Mouse (Mus musculus) forebrain, embryonic 15.5 days (tissue): ENCODE measurements around the gene Hinfp. TPM values are rescaled to one million over a fixed set of nuclear protein-coding genes. Genes with fewer than 3 reads are reported as not detected.
"Not testable (repeated sequence)": the region's sequence is repeated elsewhere in the genome, so short reads cannot be mapped to it uniquely, and the experiment has no call there.

ENCODE experiments used
- ATAC-seq: fragments of 200-750 bp; cut with Nextera tagmentation; replicated peaks from 2 replicates; pipeline ENCODE4 v1.8.0; 2017; ENCODE audit warnings: mild to moderate bottlenecking, moderate TSS enrichment, moderate library complexity
- H3K27ac ChIP-seq: fragments of 300-500 bp; sonication (generic); replicated peaks from 2 replicates; pipeline ENCODE4 v1.5.1; 2015; ENCODE audit warnings: mild to moderate bottlenecking, inconsistent platforms
- H3K27me3 ChIP-seq: fragments of 300-500 bp; sonication (generic); 2 replicates; pipeline ENCODE4 v1.6.1; 2015; ENCODE audit warnings: inconsistent platforms
- H3K36me3 ChIP-seq: fragments of 300-500 bp; sonication (generic); 2 replicates; pipeline ENCODE4 v1.6.1; 2015; ENCODE audit warnings: mild to moderate bottlenecking, inconsistent platforms
- H3K4me1 ChIP-seq: fragments of 300-500 bp; sonication (generic); 2 replicates; pipeline ENCODE4 v1.6.1; 2015; ENCODE audit warnings: inconsistent platforms
- H3K4me2 ChIP-seq: fragments of 300-500 bp; sonication (generic); replicated peaks from 2 replicates; pipeline ENCODE4 v1.6.1; 2015; ENCODE audit warnings: mild to moderate bottlenecking, inconsistent platforms
- H3K4me3 ChIP-seq: fragments of 300-500 bp; sonication (generic); 2 replicates; pipeline ENCODE4 v1.5.1; 2015; ENCODE audit warnings: mild to moderate bottlenecking, inconsistent platforms
- H3K9ac ChIP-seq: fragments of 300-500 bp; sonication (generic); replicated peaks from 2 replicates; pipeline ENCODE4 v1.6.1; 2015; ENCODE audit warnings: mild to moderate bottlenecking, inconsistent platforms
- H3K9me3 ChIP-seq: fragments of 300-500 bp; sonication (generic); 2 replicates; pipeline ENCODE4 v1.6.1; 2016; ENCODE audit warnings: inconsistent platforms
- WGBS: fragments of 180-500 bp; shearing (Covaris S2); methylation state at CpG from one replicate; pipeline ENCODE4 v1.1.7; 2015; ENCODE audit warnings: mixed read lengths; 5-methylcytosine and 5-hydroxymethylcytosine counted together
- polyA plus RNA-seq: library from polyadenylated mRNA; unstranded; fragments of >200 nt; fragmentation: Nextera tagmentation; extraction: Ambion mirVana; gene quantifications from 2 replicates; pipeline ENCODE4 v1.2.1, GENCODE M21; 2015

The Hinfp gene
- polyA plus RNA-seq, 1 experiment from 2014 or later = 35.4 TPM

GRCm38 (mm10) chr9:44327064-44327711 lies 21.7 kb upstream of the Hinfp start:
- peak overlapping the region; percentile 83 for H3K4me3 ChIP-seq
- H3K27ac ChIP-seq = peak overlapping the region; percentile 87
- peak overlapping the region; percentile 84 for H3K9ac ChIP-seq
- H3K9me3 ChIP-seq = no peaks in the 10 kb centered on the region
- ATAC-seq = peak; percentile 17
- H3K27me3 ChIP-seq = no peaks in the 10 kb centered on the region
- 2% methylated on average over 22 of the region's 22 CpGs for WGBS
- H3K36me3 ChIP-seq = peaks cover 24% of the 10 kb centered on the region
- peaks cover 17% of the 10 kb centered on the region for H3K4me1 ChIP-seq
- peak overlapping the region; percentile 74 for H3K4me2 ChIP-seq

- under 1% methylated on average over 38 of the region's 38 CpGs for WGBS
- peaks cover 17% of the 10 kb centered on the region for H3K4me1 ChIP-seq
- ATAC-seq = peak; percentile 93
- H3K36me3 ChIP-seq = peaks cover 19% of the 10 kb centered on the region
- peak overlapping the region; percentile 84 for H3K9ac ChIP-seq
- H3K4me2 ChIP-seq = peak overlapping the region; percentile 74
- no peaks in the 10 kb centered on the region for H3K27me3 ChIP-seq
- H3K9me3 ChIP-seq = no peaks in the 10 kb centered on the region
- H3K4me3 ChIP-seq = peak overlapping the region; percentile 83
- peak overlapping the region; percentile 87 for H3K27ac ChIP-seq
Observed at GRCm38 (mm10) chr9:44326371-44327063, 21.0 kb upstream of the Hinfp start.

- ATAC-seq = peak; percentile 17; the same call in 1 of the 2 replicates
- H3K4me3 ChIP-seq = peak within 1 kb of the TSS; percentile 83
- H3K4me2 ChIP-seq = peak within 1 kb of the TSS; percentile 74
- WGBS = 2% methylated on average over 12 of the region's 12 CpGs
- H3K27me3 ChIP-seq = no peaks in the 10 kb centered on the region
- H3K9ac ChIP-seq = peak within 1 kb of the TSS; percentile 84
- peaks cover 21% of the 10 kb centered on the region for H3K4me1 ChIP-seq
- H3K36me3 ChIP-seq = peaks cover 12% of the 10 kb centered on the region
- peak within 1 kb of the TSS; percentile 87 for H3K27ac ChIP-seq
- no peaks in the 10 kb centered on the region for H3K9me3 ChIP-seq
Observed at GRCm38 (mm10) chr9:44325768-44326370, 20.4 kb upstream of the Hinfp start, which contains the start of gene Dpagt1. Gene Dpagt1, plus strand, starts transcription at chr9:44326019.

DNA sequence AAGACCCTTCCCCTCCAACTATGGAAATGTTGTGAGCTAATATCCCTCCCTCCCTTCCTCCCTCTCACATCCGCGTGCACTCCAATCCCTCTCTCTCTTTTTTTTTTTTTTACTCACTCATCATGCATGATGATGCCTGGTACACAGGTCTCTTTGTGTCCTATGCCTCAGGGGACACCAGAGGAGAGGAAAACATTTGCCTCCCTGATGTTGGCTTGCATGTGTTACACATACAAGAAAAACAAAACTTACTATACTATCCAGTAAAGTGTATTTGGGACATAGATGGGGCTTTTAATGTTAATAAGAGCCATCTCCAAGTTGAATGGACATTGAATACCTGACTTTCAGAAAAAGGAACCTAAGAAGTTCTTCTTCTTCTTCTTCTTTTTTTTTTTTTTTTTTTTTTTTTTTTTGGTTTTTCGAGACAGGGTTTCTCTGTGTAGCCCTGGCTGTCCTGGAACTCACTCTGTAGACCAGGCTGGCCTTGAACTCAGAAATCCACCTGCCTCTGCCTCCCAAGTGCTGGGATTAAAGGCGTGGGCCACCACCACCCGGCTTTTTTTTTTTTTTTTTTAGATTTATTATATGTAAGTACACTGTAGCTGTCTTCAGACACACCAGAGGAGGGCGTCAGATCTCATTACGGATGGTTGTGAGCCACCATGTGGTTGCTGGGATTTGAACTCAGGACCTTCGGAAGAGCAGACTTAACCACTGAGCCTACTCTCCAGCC lies 19.7 kb upstream of the Hinfp start:
- ATAC-seq, H3K9ac ChIP-seq, H3K9me3 ChIP-seq, H3K36me3 ChIP-seq, H3K27me3 ChIP-seq: not testable (repeated sequence)
- Histone ChIP-seq H3K27ac (peak overlapping the region; percentile 87), H3K4me3 (peak overlapping the region; percentile 83; the same call in 1 of the 2 replicates), H3K4me2 (peak overlapping the region; percentile 74), H3K4me1 (peaks cover 26% of the 10 kb centered on the region)
- WGBS = 64% methylated on average over 7 of the region's 8 CpGs

DNA sequence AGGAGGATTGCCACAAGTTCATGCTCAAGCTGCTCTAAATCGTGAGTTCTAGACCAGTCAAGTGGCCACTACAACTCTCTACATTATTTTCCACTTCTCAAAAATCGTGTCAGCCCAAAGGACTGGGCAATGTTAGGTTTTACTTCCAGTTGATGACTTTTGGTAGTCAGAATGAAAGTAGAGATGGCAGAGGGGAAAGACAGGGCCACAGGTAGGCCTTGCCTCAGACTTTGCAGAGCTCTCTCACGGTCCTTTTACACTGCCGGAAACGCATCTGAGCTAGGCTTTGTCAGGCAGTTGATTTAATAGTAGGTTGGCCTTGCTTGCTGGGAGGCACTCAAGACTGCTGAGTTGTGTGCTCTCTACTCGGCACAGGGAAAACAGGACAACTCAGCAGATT lies 18.7 kb upstream of the Hinfp start:
- peaks cover 29% of the 10 kb centered on the region for H3K4me1 ChIP-seq
- H3K4me3 ChIP-seq = no peak overlapping the region
- no peak overlapping the region for H3K27ac ChIP-seq
- H3K36me3 ChIP-seq = peaks cover 4% of the 10 kb centered on the region; the same call in 1 of the 2 replicates
- no peak overlapping the region for H3K4me2 ChIP-seq
- H3K27me3 ChIP-seq = no peaks in the 10 kb centered on the region
- H3K9me3 ChIP-seq = no peaks in the 10 kb centered on the region
- ATAC-seq = no peak
- no peak overlapping the region for H3K9ac ChIP-seq
- WGBS = 83% methylated on average over 6 of the region's 6 CpGs

DNA sequence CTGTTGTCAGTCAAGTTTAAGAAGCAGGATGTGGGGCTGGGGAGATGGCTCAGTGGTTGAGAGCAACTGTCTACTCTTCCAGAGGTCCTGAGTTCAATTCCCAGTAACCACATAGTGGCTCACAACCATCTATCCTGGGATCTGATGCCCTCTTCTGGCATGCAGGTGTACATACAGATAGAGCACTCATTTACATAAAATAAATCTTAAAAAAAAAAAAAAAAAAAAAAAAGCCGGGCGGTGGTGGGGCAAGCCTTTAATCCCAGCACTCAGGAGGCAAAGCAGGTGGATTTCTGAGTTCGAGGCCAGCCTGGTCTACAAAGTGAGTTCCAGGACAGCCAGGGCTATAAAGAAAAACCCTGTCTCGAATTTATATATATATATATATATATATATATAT lies 18.2 kb upstream of the Hinfp start:
- not testable (repeated sequence) for H3K4me2 ChIP-seq, H3K9me3 ChIP-seq, ATAC-seq, H3K4me3 ChIP-seq, H3K27me3 ChIP-seq, H3K27ac ChIP-seq, H3K9ac ChIP-seq, H3K36me3 ChIP-seq
- 77% methylated on average over 4 of the region's 4 CpGs for WGBS
- peaks cover 34% of the 10 kb centered on the region for H3K4me1 ChIP-seq

DNA sequence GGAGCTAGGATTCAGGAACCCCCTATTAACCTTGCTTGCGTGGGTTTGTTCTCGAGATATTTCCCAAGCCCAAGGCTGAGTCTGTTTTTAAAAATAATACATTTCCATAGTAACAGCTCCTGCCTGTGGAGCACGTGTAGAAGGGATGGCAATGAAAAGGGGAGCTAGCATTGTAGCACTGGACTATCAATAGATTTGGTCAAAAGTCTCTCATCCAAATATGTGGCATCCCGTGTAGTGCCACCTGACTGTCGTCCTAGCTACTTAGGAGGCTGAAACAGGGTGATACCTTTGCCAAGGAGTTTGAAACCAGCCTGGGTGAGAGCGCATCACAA lies 15.3 kb upstream of the Hinfp start:
- peak overlapping the region; percentile 84 for H3K9ac ChIP-seq
- peak overlapping the region; percentile 86 for H3K4me2 ChIP-seq
- no peaks in the 10 kb centered on the region for H3K27me3 ChIP-seq
- 19% methylated on average over 6 of the region's 6 CpGs for WGBS
- H3K27ac ChIP-seq = peak overlapping the region; percentile 76
- no peaks in the 10 kb centered on the region for H3K9me3 ChIP-seq
- peak overlapping the region; percentile 73 for H3K4me3 ChIP-seq
- H3K36me3 ChIP-seq = peaks cover 4% of the 10 kb centered on the region; the same call in 1 of the 2 replicates
- H3K4me1 ChIP-seq = peaks cover 38% of the 10 kb centered on the region
- ATAC-seq = peak; percentile 17

DNA sequence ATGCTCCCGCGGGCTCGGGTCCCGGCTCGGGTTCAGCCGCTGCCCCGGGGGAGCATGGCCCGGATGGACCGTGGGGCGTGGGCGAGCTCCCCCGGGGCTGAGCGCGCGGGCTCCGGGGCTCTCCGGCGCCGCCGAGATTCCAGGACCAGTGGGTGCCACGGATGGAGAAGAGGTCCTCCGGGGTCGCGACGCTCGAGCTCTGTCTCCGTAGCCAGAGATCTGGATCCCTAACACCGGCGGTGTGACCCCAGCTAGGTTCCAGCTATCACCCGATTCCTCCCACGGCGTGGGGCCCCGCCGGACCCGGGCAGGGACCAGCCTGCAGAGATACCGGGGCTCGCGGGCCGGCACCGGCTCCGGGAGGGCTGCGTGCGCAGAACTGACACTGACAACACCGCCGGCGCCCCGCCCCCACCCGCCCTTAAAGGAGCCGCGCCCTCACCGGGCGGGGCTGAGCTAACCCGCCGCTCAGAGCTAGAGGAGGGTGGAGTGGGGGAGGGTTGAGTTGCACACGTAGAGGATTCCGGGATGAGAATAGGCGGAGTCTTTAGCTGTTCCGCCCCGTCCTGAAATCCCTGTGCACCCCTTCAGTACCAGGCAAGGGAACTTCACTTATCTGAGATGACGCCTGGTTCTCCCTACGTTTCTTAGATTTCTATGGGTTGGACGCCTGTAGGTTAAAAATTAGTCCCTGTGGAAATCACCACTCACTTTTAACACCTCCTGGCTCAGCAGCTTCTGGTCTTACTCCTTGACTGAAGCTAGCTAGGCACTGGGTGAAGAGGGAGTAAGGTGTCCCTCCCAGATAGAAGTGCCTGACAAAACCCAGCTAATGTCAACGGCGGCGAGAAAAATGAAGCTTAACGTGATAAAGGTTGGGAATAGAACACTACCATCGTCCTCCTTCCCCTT lies 14.7 kb upstream of the Hinfp start, which contains the start of gene C2cd2l:
C2cd2l (minus strand) TSS at position 399 of the 912 bp plus-strand sequence.
- peaks cover 36% of the 10 kb centered on the region for H3K4me1 ChIP-seq
- H3K4me2 ChIP-seq = peak within 1 kb of the TSS; percentile 86
- WGBS = under 1% methylated on average over 67 of the region's 67 CpGs
- peak within 1 kb of the TSS; percentile 73 for H3K4me3 ChIP-seq
- peak; percentile 98 for ATAC-seq
- H3K27me3 ChIP-seq = no peaks in the 10 kb centered on the region
- peaks cover 10% of the 10 kb centered on the region; the same call in 1 of the 2 replicates for H3K36me3 ChIP-seq
- H3K27ac ChIP-seq = peak within 1 kb of the TSS; percentile 78
- H3K9me3 ChIP-seq = no peaks in the 10 kb centered on the region
- peak within 1 kb of the TSS; percentile 84 for H3K9ac ChIP-seq

GRCm38 (mm10) chr9:44319105-44319886 lies 13.8 kb upstream of the Hinfp start:
- Histone ChIP-seq H3K27me3 (no peaks in the 10 kb centered on the region), H3K9ac (peak overlapping the region; percentile 84), H3K4me1 (peaks cover 36% of the 10 kb centered on the region), H3K36me3 (peaks cover 19% of the 10 kb centered on the region; the same call in 1 of the 2 replicates), H3K4me2 (peak overlapping the region; percentile 86), H3K9me3 (no peaks in the 10 kb centered on the region), H3K4me3 (peak overlapping the region; percentile 73), H3K27ac (peak overlapping the region; percentile 78)
- WGBS = 2% methylated on average over 37 of the region's 37 CpGs
- no peak; the same call in 1 of the 2 replicates for ATAC-seq

DNA sequence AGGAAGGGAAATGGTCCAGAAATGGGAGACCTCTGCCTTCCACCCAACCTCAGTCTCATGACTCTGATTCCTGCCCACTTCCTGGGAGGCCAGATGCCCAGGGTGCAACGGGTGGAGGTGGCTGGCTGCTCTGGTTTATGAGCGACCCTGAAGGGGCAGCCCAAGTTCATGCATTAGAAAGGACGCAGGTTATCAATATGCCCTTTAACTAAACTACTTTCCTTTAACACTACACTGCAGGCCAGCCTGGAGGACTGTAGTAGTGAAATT lies 13.3 kb upstream of the Hinfp start:
- Histone ChIP-seq H3K27me3 (no peaks in the 10 kb centered on the region), H3K4me3 (peak overlapping the region; percentile 73), H3K9me3 (no peaks in the 10 kb centered on the region), H3K27ac (no peak overlapping the region), H3K4me1 (peaks cover 39% of the 10 kb centered on the region), H3K4me2 (peak overlapping the region; percentile 86), H3K9ac (peak overlapping the region; percentile 84), H3K36me3 (peaks cover 21% of the 10 kb centered on the region; the same call in 1 of the 2 replicates)
- ATAC-seq = no peak
- WGBS = 20% methylated on average over 3 of the region's 3 CpGs
